Mouse (Mus musculus) central nervous system, embryonic 18 days (tissue): ENCODE data around the gene Timm50. TPM values are rescaled to one million over a fixed set of nuclear protein-coding genes. Genes with fewer than 3 reads are reported as not detected.

Experiments
- polyA plus RNA-seq: library from polyadenylated mRNA; depleted of rRNA; stranded (reverse); fragments of >200 nt; gene quantifications from 2 replicates; pipeline ENCODE4 v1.2.3, GENCODE M21; 2012; rRNA removed

Timm50 gene
- 87.3 and 91.7 TPM in 2 replicates for polyA plus RNA-seq

GRCm38 (mm10) chr7:28311926-28312543 is at the start of gene Timm50:
Gene Timm50, minus strand, starts transcription at chr7:28312072.

DNA sequence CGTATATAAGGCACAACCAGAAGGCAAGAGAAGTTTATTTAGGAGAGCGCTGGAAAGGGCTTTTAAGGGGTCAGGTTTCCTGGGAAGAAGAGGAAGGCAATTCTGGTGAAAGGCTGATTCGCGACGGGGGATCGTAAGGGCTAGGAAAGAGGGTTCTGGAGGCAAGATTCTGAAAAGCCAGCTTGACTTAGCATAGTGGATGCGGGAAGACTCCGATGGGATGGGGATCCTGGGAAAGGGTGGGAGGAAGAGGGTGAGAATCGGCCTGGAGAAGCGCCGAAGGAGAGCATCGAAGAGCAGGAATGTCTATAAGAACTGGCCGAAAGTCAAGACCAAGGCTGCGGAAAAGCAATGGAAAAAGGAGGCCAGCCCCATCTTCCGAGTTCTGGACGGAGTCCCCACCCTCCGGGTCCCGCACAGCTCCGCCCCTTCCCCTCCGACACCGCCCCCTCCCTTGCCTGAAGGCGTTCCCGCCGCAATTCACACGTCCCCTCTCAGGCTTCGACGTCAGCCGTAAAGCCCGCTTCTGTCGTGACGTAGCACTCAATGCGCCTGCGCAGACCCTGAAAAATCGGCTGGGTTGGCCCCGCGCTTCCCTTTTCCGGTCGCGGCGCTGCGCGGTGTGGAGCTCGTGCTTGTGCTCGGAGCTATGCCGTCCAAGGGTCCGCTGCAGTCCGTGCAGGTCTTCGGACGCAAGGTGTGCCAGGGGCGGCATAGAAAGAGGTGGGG is 38.4 kb upstream of the Timm50 start, which contains the start of gene Rps16:
Gene Rps16, plus strand, starts transcription at position 498 of the 729 bp plus-strand sequence.

GRCm38 (mm10) chr7:28338108-28338998 is 26.5 kb upstream of the Timm50 start, which contains the start of gene Supt5:
Gene Supt5, minus strand, starts transcription at chr7:28338746.

GRCm38 (mm10) chr7:28301616-28302433 is 10.0 kb downstream of the Timm50 start, which contains the start of gene Dll3:
Gene Dll3, minus strand, starts transcription at chr7:28302238.

DNA sequence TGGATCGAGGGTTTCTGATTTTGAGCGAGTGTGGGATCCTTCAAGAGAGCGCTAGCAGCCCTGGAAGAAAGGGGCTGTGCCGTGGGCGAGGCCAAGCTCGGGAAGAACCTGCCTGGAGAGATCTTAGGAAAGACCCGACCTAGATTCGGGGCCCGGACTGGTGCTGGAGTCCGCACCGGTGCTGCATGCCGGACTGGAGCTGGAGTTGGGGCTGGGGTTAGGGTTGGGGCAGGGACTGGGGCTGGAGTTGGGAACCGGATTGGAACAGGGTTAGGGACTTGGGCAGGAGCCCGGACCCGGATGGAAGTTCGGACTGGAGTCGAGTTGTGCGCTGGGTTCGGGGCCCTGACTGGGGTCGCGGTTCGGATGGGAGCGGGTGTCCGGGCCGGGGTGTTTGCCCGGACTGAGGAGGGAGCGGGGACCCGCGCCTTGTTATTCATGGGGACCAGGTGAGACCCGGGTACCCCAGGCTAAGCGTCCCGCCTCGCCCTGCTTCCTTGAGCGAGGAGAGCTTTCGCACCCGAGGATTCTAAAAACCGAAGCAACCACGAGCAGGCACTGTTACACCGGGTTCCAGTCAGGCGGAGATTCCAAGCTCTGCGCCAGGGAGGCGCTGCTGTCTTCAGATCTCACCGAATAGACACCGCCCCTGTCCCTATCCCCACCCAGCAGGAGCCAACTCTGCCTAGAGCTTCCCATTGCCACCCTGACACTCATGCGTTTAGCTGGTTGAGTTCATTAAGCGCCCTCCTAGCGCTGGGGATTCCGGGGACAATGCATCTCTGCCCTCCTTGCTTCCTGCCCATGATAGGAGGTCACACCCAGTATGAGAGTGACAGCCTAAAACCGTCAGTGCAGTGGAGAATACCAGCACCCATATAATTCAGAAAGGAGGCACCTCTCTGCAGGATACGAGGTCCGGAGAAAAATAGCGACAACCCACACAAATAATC is 21.0 kb downstream of the Timm50 start, which contains the start of gene Selenov:
Gene Selenov, minus strand, starts transcription at position 549 of the 953 bp plus-strand sequence.

DNA sequence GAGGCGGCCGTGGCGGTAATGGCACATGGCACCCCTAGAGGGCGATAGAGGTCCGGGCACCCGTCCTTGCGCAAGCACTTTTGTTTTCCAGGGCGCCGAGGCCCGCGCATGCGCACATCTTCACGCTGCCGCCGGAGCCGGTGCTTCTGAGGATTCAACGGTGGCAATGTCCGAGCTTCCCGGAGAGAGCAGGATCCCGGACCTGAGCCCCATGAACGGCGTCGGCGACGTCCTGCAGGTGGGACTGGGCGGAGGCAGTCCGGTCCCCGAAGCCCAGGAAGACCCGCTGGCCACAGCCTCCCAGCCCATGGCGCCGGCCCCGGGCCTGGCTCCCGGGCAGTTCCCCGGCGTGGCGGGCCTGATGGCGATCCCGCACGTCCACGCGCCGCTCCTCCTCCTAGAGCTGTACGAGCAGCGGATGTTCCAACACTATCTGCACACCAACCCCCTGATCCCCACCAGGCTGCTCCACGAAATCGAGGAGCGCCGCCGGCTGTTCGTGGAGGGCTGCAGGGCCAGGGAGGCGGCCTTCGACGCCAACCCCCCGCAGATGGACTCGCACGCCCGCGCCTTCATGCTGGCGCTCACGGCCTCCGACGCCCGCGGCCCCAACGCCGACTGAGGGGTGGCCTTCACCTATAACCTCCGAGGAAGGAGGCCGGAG is 34.1 kb downstream of the Timm50 start, which contains the start of gene Eid2b:
Gene Eid2b, plus strand, starts transcription at position 125 of the 664 bp plus-strand sequence.

GRCm38 (mm10) chr7:28267129-28268041 is 44.5 kb downstream of the Timm50 start, which contains the start of gene Eid2:
Gene Eid2, plus strand, starts transcription at chr7:28267881.

Other genes starting within 250 kb of the Timm50 start
- 0.43 and 0.49 TPM in 2 replicates for gene Fcgbp, start 240.8 kb downstream of the Timm50 start, polyA plus RNA-seq
- gene 9530053A07Rik, start 182.6 kb downstream of the Timm50 start, polyA plus RNA-seq: 0.03 TPM in 2 replicates
- 203 and 219 TPM in 2 replicates for gene Fbl, start 142.4 kb downstream of the Timm50 start, polyA plus RNA-seq
- 24.1 and 28.7 TPM in 2 replicates for gene Dyrk1b, start 132.6 kb downstream of the Timm50 start, polyA plus RNA-seq
- 78.5 and 79.8 TPM in 2 replicates for gene Eid2, start 44.2 kb downstream of the Timm50 start, polyA plus RNA-seq
- gene Eid2b, start 34.3 kb downstream of the Timm50 start, polyA plus RNA-seq: 46.2 and 47.3 TPM in 2 replicates
- gene Selenov, start 20.9 kb downstream of the Timm50 start, polyA plus RNA-seq: 1.9 and 2.3 TPM in 2 replicates
- gene Dll3, start 9.8 kb downstream of the Timm50 start, polyA plus RNA-seq: 13.5 and 13.6 TPM in 2 replicates
- gene Supt5, start 26.7 kb upstream of the Timm50 start, polyA plus RNA-seq: 98.1 and 101 TPM in 2 replicates
- 1,114 and 1,140 TPM in 2 replicates for gene Rps16, start 38.6 kb upstream of the Timm50 start, polyA plus RNA-seq
- gene Plekhg2, start 60.5 kb upstream of the Timm50 start, polyA plus RNA-seq: 13.5 and 19.5 TPM in 2 replicates
- gene Zfp36, start 68.2 kb upstream of the Timm50 start, polyA plus RNA-seq: 2.6 and 4.6 TPM in 2 replicates
- 43.0 and 44.9 TPM in 2 replicates for gene Med29, start 80.6 kb upstream of the Timm50 start, polyA plus RNA-seq
- 104 and 110 TPM in 2 replicates for gene Paf1, start 80.9 kb upstream of the Timm50 start, polyA plus RNA-seq
- 2.9 TPM in 2 replicates for gene Gmfg, start 125.4 kb upstream of the Timm50 start, polyA plus RNA-seq
- gene Lrfn1, start 139.9 kb upstream of the Timm50 start, polyA plus RNA-seq: 58.8 and 65.9 TPM in 2 replicates
- gene Ifnl2, start 198.4 kb upstream of the Timm50 start, polyA plus RNA-seq: not detected in 2 replicates
- not detected in 2 replicates for gene Ifnl3, start 210.8 kb upstream of the Timm50 start, polyA plus RNA-seq
- gene Sycn, start 228.8 kb upstream of the Timm50 start, polyA plus RNA-seq: not detected in 2 replicates
- 0.20 and 3.1 TPM in 2 replicates for gene Nccrp1, start 235.2 kb upstream of the Timm50 start, polyA plus RNA-seq